Mouse (Mus musculus): Measurements from ENCODE around the gene Gpsm3.

Gpsm3 gene

DNA sequence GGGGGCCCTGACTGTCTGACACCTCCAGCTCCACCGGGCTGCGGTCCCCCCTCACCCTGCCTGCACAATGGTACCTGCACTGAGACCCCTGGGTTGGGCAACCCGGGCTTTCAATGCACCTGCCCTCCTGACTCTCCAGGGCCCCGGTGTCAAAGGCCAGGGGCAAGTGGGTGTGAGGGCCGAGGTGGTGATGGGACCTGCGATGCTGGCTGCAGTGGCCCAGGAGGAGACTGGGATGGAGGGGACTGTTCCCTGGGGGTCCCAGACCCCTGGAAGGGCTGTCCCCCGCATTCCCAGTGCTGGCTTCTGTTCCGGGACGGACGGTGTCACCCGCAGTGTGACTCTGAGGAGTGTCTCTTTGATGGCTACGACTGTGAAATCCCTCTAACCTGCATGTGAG, 7.1 kb upstream of the Gpsm3 start:
- DNase-seq (ENCODE audit: low read depth, low spot score): no peak

DNA sequence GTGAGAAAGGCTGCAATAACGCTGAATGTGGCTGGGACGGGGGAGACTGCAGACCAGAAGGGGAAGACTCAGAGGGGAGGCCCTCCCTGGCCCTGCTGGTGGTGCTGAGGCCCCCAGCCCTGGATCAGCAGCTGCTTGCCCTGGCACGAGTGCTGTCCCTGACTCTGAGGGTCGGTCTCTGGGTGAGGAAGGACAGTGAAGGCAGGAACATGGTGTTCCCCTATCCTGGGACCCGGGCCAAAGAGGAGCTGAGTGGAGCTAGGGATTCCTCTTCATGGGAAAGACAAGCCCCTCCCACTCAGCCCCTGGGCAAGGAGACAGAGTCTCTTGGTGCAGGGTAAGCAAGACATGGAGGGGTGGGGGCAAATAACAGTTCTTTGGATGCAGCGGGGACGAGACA, 6.2 kb upstream of the Gpsm3 start:
- no peak for DNase-seq (ENCODE audit: low read depth, low spot score)

DNA sequence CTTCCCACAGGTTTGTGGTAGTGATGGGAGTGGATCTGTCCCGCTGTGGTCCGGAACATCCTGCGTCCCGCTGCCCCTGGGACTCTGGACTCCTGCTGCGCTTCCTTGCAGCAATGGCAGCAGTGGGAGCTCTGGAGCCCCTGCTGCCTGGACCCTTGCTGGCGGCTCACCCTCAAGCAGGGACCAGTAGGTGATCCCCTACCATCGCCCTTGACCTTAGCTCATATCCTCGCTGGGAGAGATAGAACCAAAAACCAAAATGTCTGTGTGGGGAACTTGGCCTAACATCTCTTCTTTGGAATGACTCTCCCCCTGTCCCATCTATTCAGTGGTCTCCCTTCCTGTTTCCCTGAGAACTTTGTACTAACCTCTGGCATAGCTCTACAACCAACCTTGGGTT, 5.8 kb upstream of the Gpsm3 start:
- no peak for DNase-seq (ENCODE audit: low read depth, low spot score)

DNA sequence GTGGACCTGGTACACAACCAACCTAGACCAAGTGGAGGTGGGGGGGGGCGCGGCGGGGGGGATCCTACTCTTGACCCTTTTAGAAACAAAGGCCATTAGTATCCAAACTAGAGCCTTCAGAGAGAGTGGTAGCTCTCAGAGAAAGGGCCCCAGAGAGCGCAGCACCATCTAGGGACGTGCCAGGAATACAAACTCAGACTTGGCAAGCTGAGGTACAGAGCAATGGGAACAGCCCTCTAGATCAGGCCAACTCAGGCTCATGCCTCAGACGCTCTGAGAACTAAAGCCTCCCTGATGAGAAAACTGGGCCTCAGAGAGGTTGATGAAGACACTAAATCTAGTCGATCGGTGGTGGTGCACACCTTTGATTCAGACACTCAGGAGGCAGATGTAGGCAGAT, 4.5 kb upstream of the Gpsm3 start:
- DNase-seq (ENCODE audit: low read depth, low spot score): no peak

DNA sequence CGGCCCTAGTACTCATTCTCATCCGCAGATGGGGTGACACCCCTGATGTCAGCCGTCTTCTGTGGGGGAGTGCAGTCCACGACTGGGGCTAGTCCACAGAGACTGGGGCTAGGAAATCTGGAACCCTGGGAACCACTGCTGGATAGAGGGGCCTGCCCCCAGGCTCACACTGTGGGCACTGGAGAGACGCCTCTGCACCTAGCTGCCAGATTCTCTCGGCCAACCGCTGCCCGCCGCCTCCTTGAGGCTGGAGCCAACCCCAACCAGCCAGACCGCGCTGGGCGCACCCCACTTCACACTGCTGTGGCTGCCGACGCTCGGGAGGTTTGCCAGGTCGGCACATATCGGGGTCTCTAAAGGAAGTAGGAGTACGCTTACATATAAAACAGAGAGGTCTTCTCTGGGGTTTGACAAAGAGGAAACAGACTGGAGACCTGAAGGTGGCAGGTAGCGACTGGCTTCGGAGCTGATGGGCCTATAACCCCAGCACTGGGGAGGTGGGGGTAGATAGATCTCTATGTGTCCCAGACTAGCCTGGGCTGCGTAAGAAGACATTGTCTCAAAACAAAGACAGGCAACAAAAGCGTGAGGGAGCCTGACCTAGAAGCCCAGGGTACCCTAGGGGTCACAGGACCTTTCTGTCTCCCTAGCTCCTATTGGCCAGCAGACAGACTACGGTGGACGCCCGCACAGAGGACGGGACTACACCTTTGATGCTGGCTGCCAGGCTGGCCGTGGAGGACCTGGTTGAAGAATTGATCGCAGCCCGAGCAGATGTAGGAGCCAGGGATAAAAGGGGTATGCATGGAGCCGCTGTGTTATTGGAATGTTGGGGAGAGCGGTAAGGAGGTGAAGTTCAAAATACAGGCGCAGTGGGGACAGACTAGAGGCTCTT, 3.5 kb upstream of the Gpsm3 start:
- DNase-seq (ENCODE audit: low read depth, low spot score): no peak

DNA sequence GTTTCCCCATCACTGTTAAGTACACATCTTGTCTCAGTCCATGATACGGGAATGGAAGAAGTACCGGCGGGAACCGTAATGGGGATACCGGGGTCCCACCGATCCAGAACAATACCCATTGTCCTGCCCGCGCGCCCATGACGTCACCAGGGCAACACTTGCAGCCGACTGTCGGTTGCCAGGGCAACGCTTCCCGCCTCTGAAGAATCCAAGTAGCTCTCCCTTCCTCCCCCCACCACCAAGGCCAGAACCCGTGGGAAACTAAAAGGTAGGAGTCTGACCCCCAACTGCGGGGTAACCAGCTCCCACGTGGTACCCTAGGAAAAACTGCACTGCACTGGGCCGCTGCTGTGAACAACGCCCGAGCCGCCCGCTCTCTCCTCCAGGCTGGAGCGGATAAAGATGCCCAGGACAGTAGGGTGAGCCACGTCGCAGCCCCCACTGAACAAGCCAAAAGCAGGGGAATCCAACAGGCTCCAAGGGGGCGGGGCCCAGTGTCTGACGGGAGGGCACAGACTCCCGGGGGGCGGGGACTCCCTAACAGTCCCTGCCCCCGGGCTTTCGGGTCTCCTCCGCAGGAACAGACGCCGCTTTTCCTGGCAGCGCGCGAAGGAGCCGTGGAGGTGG, 2.7 kb upstream of the Gpsm3 start:
- peak; percentile 84 for DNase-seq (ENCODE audit: low read depth, low spot score)

DNA sequence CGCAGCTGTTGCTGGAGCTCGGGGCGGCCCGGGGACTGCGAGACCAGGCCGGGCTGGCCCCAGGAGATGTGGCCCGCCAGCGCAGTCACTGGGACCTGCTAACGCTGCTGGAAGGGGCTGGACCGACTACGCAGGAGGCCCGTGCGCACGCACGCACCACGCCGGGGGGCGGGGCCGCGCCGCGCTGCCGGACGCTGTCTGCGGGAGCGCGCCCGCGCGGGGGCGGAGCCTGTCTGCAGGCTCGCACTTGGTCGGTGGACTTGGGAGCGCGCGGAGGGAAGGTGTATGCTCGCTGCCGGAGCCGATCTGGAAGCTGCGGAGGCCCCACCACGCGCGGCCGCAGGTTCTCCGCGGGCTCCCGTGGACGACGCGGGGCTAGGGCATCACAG, 2.2 kb upstream of the Gpsm3 start:
- peak; percentile 91 for DNase-seq (ENCODE audit: low read depth, low spot score)

DNA sequence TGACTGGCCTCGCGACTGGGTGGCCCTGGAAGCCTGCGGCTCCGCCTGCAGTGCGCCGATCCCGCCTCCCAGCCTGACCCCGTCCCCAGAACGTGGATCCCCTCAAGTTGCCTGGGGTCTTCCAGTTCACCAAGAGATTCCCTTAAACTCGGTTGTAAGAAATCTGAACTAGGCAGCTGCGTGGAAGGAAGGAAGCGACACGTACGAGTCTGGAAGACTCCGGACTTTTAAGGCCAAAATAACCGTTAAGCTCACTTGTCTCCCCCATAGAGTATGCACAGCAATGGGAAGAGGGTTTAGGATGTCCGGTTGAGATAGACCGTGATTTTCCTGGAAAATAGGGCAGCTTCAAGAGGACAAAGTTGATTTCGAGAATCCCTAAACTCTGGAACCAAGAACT, 1.8 kb upstream of the Gpsm3 start:
- no peak for DNase-seq (ENCODE audit: low read depth, low spot score)

DNA sequence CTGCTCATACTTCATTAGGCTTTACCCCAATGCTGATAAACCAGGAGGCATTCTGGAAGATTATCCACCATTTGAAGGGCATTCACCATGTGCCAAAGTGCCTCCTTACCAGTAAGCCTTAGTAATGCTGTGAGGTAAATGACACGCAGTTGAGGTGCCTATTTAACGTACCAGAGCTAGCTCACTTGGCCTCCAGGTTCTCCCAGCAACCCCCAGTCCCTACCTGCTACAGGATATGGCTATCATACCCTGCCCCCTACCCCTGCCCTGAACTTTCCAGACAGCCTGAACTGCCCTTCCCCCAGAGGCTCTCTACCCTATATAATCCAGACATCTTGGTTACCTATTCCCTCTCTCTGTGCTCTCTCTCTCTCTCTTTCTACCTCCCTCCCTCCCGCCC, 839 bp upstream of the Gpsm3 start:
- no peak for DNase-seq (ENCODE audit: low read depth, low spot score)

DNA sequence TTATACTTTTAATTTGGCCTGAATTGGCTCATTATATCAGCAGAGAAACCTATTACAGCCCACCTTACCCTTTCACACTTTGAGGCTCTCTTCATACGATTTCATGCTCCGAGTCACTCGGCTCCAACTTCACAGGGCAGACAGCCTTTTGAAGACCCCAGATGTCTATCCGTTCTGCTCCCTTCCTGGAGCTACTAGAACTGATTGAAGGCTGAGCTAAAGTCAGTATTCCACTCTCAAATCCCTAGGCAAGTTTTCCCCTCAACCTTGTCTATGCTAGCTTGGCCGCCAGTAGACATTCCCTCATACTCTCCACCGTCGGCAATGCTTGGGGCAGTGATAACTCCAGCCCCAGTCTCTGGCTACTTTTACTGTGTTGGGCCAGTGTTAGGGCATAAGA, 400 bp upstream of the Gpsm3 start:
- no peak for DNase-seq (ENCODE audit: low read depth, low spot score)

DNA sequence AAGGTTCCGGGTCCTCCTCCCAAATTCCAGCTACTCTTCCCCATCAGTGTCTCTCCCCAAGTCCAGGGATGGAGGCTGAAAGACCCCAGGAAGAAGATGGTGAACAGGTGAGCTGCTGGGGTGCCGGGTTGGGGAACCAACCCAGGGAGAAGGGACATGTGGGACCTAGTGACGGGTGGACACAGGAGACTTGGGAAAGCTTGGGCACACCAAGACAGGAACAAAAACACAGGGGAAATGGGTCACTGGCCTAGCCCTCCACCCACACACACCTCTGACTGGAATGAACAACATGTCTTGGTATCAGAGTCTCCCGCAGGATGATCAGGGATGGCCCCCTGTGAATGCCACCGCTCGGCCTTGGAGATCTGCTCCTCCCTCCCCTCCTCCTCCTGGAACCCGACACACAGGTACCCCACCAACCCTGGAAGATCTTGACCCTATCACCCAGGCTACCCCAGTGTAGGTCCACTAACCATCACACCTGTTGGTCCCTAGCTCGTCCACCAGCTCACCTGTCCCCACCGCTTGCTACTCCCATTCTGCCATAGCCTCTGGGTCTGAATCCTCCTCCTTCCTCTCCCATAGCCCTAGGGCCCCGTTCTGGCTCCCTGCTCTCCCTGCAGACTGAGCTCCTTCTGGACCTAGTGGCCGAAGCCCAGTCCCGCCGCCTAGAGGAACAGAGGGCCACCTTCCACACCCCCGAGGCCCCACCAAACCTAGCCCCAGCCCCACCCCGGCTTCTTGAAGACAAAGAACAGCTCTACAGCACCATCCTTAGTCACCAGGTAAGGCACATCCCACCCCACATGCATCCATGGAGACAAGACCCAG, 765 bp downstream of the Gpsm3 start:
- DNase-seq (ENCODE audit: low read depth, low spot score): no peak

DNA sequence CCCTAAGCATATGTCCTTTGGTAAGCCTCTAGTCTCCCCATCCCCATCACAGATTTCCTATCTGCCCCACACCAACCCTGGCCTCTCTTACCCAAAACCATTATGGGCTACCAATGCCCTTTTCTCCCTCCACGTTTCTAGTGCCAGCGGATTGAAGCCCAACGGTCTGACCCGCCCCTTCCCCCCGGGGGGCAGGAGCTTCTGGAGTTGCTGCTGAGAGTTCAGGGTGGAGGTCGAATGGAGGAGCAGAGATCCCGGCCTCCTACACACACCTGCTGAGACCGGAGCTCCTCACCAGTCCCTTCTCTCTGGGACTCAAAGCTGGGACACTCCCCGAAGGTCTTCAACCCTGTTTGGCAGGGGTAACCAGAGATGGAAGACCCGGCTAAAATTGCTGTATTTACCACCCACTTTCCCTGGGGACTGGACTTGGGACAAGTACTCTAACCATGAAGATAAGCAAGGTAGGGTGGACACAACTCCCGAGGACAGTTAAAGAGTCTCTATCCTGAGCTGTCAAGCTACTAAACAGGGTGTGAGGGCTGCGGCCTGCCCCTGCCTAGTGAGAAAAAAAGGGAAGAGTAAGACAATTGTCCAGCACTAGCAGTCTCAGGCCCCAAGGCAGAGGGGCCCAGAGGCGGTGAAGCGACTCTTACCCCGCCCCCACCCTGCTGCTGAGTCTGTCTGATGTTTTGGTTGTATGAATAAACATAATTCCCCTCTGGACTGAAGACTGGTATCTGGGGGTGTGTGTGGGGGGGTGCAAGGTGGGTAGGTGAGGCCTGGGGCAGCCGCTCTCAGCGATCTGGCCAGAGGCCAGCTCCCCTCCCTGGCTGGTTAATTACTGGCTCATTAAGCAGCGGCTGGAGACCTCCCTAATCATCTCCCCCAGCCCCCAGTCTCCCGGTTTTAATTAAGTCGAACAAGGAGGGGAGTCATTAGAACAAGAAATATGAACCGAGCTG, 1.7 kb downstream of the Gpsm3 start, which contains the start of gene Pbx2:
TSS of gene Pbx2 (plus strand) at position 238 of the 965 bp plus-strand sequence.
- no peak for DNase-seq (ENCODE audit: low read depth, low spot score)

DNA sequence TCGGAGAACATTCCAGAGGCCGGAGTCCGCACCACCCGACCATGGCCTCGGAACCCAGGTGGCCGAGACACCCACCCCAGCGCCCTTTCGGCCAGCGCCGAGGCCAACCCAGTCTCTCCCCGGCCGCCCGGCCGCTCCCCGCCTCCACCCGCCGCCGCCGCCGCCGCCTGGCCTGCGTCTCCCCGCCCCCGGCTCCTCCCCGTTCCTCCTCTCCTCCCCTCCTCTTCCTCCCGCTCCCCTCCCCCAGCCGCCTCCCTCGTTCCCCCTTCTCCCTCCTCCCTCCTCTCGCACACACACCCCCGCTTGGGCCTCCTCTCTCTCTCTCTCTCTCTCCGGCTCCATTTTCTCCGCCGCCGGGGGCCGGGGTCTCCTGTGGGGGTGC, 2.4 kb downstream of the Gpsm3 start:
- DNase-seq (ENCODE audit: low read depth, low spot score): peak; percentile 88

DNA sequence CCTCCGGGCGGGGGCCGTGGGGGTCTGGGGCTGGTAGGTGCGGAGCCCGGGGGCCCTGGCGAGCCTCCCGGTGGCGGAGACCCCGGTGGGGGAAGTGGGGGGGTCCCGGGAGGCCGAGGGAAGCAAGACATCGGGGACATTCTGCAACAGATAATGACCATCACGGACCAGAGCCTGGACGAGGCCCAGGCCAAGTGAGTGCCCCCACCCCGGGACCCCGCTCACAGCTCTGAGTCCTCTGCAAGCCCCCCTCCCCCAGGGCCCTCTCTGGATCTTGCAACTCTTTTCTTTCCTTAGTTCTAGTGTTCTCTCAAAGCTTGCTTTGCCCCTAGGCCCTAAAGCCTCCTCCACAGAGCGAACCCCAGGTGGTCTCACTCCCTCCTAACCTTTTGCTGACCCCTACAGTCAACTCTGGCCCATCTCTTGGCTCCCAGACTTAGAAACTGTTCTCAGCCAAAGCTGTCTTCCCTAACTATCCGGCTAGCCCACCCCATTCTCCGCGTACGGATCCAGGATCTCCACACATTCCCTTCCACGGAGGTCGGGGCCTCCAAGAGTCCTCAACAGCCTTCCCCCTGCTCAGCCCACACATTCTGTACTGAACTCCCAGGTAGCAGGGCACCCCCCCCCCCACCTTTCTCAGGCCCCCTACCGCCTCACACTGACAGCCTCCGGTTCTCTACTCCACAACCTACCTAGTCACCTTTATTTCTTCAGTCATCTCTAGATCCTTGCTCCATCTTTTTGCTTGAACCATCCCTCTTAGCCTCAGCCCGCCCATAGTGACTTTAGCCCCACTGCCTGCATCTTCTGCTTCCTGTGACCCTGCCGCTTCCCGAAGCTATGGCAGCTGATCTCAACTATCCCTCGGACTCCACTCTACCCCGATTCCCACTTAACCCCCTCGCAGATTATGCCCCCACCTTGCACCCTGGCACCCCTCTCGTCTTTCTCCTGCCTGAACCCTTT, 3.3 kb downstream of the Gpsm3 start:
- DNase-seq (ENCODE audit: low read depth, low spot score): no peak

DNA sequence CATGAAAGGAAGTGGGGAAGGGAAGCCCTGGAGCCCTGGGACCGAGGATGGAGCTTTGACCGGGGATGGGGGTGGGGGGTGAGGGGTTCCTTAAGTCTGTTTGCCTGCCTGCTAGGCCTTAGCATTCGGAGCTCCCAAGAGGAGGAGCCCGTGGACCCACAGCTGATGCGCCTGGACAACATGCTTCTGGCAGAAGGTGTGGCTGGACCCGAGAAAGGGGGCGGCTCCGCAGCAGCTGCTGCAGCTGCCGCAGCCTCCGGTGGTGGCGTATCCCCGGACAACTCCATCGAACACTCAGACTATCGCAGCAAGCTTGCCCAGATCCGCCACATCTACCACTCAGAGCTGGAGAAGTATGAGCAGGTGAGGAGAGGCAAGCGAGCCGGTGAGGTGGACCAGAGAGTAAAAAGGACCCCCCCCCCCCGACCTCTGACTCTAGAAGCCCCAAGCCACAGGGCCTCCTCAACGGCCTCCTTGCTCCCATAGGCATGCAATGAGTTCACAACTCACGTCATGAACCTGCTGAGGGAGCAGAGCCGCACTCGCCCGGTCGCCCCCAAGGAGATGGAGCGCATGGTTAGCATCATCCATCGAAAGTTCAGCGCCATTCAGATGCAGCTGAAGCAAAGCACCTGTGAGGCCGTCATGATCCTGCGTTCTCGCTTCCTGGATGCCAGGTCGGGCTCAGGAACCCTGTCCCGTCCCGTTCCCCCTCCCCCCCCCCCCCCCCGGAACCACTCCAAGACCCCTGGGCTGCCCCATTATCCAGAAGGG, 4.3 kb downstream of the Gpsm3 start:
- no peak for DNase-seq (ENCODE audit: low read depth, low spot score)

DNA sequence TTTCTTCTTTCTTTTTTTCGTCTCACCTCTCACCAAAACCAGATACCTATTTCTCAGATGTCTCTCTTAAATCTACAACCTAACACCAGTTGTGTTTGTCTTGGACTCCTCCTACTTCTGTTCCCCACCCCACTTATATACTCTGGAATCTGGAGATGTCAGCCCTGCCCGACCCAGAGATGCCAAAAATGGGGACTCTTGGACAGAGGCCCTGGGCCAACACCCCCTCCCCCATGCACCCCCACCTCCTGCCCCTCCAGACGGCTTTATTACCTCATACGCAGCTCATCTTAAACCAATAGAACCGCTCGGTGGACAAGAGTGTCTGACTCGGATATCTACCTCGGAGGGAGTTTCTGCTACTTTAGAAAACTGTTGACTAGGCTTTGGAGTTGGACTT, 6.5 kb downstream of the Gpsm3 start:
- no peak for DNase-seq (ENCODE audit: low read depth, low spot score)

DNA sequence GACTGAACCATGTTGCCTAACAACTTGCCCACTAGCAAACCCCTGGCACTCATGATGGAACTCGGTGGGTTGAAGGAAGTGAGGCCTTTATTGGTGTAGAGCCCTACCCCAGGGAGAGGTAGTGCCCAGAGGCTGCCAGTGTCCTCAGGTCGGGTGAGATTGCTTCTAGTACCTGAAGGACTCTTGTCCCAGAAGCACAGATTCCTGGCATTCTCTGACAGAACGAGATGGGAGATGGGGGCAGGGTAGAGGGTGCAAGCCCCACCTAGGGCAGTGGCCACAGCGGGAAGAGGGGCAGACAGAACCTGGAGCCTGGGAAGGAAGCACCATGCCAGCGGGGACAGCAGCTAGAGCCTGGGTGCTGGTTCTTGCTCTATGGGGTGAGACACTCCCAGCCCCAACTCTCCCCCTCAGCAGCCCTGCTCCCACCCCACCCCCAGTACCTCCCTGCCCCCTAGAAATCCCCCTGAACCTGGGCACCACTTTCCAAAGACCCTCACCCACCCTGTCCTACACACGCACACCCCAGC, 8.0 kb downstream of the Gpsm3 start, which contains the start of gene Ager:
TSS of gene Ager (plus strand) at position 297 of the 530 bp plus-strand sequence.
- DNase-seq (ENCODE audit: low read depth, low spot score): no peak

DNA sequence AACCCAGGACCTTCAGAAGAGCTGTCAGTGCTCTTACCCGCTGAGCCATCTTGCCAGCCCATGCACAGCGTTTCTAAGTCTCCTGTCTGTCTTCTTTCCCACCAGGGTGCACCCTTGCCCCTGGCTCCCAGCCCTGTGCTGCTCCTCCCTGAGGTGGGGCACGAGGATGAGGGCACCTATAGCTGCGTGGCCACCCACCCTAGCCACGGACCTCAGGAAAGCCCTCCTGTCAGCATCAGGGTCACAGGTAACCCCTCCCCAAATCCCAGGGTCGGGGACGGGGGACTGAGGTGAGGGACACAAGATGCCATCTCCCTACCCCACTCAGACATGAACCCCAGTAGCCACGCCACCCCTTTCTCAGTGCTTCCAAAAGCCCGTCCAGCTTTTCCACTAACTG, 10.3 kb downstream of the Gpsm3 start:
- no peak for DNase-seq (ENCODE audit: low read depth, low spot score)

DNA sequence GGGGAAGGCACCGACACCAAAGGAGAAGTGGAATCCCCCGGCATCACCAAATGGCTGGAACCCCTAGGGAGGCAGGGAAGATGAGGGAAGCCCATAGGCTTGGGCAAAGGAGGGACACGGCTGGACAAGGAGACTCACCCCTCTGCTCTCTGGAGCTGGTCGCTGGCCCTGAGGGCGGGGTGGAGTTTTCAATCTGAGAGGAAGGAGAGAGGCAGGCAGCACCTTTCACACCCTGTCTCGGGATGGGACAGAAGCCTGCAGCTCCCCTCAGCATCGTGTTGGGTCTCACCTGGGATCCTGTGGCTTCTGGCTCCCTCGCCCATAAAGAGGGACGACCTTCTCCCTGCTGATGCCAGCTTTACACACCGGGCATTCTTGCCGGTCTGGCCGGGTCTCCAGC, 12.2 kb downstream of the Gpsm3 start:
- no peak for DNase-seq (ENCODE audit: low read depth, low spot score)
